Mouse (Mus musculus): ENCODE measurements around the gene Neil1.

The Neil1 gene

GRCm38 (mm10) chr9:57138507-57138906, 9.6 kb downstream of the Neil1 start:
- no peak for DNase-seq

GRCm38 (mm10) chr9:57137777-57138176, 10.3 kb downstream of the Neil1 start:
- DNase-seq: no peak

GRCm38 (mm10) chr9:57137246-57137645, 10.9 kb downstream of the Neil1 start:
- no peak for DNase-seq

GRCm38 (mm10) chr9:57130577-57131433, 17.3 kb downstream of the Neil1 start, which contains the start of gene Man2c1:
Gene Man2c1, plus strand, starts transcription at chr9:57130690.
- peak; percentile 96 to 98 for DNase-seq

DNA sequence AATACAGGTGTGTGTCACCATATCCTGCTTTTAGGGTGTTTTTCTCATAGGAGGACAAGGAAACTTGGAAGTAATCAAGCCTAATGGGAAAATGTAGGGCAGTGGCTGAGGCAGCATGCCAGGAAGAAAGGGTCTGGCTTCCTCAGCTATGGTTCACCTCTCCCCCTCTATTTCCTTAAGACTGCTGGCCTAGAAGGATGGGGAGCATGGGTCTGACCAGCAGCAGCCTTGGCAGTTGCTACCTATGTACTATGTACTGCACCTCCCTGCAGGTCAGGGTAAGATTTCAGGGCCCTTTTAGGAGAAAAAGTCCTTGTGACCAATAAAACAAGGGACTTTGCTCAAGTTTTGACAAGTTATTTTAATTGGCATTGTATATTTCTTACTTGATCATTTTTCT, 18.5 kb downstream of the Neil1 start:
- no peak for DNase-seq

DNA sequence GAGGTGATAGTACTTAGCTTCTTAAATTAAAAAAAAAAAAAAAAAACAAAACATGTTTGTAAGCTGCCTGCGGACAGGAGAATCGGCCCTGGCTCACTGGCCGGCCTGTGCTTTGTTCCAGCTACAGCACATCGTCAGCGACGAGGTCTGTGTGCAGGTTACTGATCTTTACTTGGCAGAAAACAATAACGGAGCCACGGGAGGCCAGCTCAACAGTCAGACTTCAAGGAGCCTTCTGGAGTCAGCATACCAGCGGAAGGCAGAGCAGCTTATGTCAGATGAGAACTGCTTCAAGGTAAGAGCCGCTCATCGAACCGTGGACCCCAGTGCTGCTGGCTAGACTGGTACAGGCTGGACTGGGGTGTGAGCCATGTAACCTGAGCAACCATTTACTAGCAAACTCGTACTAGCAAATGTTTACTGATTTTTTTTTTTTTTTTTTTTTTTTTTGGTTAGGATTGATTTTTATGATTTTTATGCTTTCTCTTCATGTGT, 30.8 kb downstream of the Neil1 start:
- no peak for DNase-seq
